Mouse (Mus musculus) gastrocnemius, adult 2 months (tissue): Measurements from ENCODE around the gene Sowaha. TPM values are rescaled to one million over a fixed set of nuclear protein-coding genes. Genes with fewer than 3 reads are reported as not detected.

Experiments used
- DNase-seq: peaks from one replicate; pipeline ENCODE4 v3.0.0; 2022
- H3K27ac ChIP-seq: fragments of 200-600 bp; 2 replicates; pipeline ENCODE4 v1.8.1; 2022; ENCODE audit warnings: mild to moderate bottlenecking
- H3K4me3 ChIP-seq: fragments of 200-600 bp; 2 replicates; pipeline ENCODE4 v1.8.1; 2022; ENCODE audit warnings: mild to moderate bottlenecking, moderate library complexity
- CTCF ChIP-seq: fragments of 200-600 bp; IDR thresholded peaks from 2 replicates; pipeline ENCODE4 v1.8.1; 2022; ENCODE audit warnings: antibody characterized with exemption, mild to moderate bottlenecking, moderate library complexity
- intact Hi-C: fragments of 180-260 bp; cut with DNase I; formaldehyde crosslinking; loops from one replicate; pipeline ENCODE4 v1.15.1; 2025
- long read RNA-seq, 2 experiments: library from polyadenylated mRNA; stranded (forward); transcript quantifications; one replicate each; pipeline ENCODE4 v2.0.0; 2021
- total RNA-seq, 2 experiments: library from RNA; stranded (reverse); gene quantifications; 2 replicates each; pipeline ENCODE4 v1.2.3; 2021

Sowaha gene
- under 1 TPM; 0.06 to 0.15 TPM for total RNA-seq
- long read RNA-seq, experiment 1 = 0 reads
- long read RNA-seq, experiment 2, partial matches to known transcripts = 0 of 2 reads
- long read RNA-seq, experiment 2, other reads (novel, unspliced or antisense) = 0 of 2 reads

- peak within 1 kb of the TSS; percentile 56 for H3K27ac ChIP-seq
- peak within 1 kb of the TSS; percentile 79 for H3K4me3 ChIP-seq
- peak; percentile 61 for DNase-seq
- intact Hi-C loops = no loop called here
- TF ChIP-seq CTCF = peak; percentile 38
These were observed at the start of gene Sowaha, which contains the start of gene Gm9945 for GRCm38 (mm10) chr11:53479783-53480301. Sowaha (minus strand) TSS chr11:53480274. Gm9945 (plus strand) TSS chr11:53480166.

- DNase-seq = peak; percentile 79
- peak overlapping the region; percentile 32 for H3K4me3 ChIP-seq
- peak overlapping the region; percentile 63 for H3K27ac ChIP-seq
- intact Hi-C loops = no loop called here
- TF ChIP-seq CTCF = no peak
These were observed 49.1 kb upstream of the Sowaha start for GRCm38 (mm10) chr11:53529253-53529557.

GRCm38 (mm10) chr11:53528397-53529252 lies 48.6 kb upstream of the Sowaha start:
- TF ChIP-seq CTCF = no peak
- intact Hi-C loops = no loop called here
- Histone ChIP-seq H3K4me3 (no peak overlapping the region; the same call in 1 of the 2 replicates), H3K27ac (peak overlapping the region; percentile 63)
- no peak for DNase-seq

GRCm38 (mm10) chr11:53525461-53525860 lies 45.4 kb upstream of the Sowaha start:
- Histone ChIP-seq H3K27ac (peak overlapping the region; percentile 90), H3K4me3 (no peak overlapping the region)
- DNase-seq = peak; percentile 58
- intact Hi-C loops = no loop called here
- no peak for TF ChIP-seq CTCF

DNA sequence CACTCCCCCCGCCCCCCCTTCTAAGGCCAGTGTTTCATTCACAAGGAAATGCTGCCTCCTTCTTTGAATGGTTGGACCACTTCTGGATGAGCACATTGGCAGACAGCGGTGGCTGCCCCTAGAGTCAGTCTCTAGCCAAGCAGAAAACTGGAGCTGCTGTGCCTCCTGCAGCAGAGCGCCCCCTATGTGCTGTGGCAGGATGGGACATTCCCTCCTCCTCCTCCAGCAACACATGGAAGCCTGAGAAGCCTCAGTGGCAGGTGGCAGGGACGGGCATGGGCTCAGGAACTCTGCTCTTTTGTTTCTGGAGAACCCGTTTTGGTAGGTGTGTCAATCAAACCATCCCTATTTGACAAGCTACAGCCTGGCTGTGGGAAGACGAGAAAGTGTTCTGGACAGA lies 44.8 kb upstream of the Sowaha start:
- H3K4me3 ChIP-seq = no peak overlapping the region
- intact Hi-C loops = loop anchor here (5.0 kb wide), 1 partner anchor 58 kb away; no protein-coding TSS in a partner anchor
- peak; percentile 50 for TF ChIP-seq CTCF
- H3K27ac ChIP-seq = peak overlapping the region; percentile 90
- no peak for DNase-seq

- peak overlapping the region; percentile 90 for H3K27ac ChIP-seq
- intact Hi-C loops = loop anchor here (5.0 kb wide), 1 partner anchor 56 kb away; no protein-coding TSS in a partner anchor
- no peak for TF ChIP-seq CTCF
- DNase-seq = no peak
- 0 out of 2 replicates have a peak overlapping the region, but pooled peaks have one; percentile 33 for H3K4me3 ChIP-seq
These were observed 43.7 kb upstream of the Sowaha start for GRCm38 (mm10) chr11:53523545-53524405.

GRCm38 (mm10) chr11:53522930-53523329 lies 42.9 kb upstream of the Sowaha start:
- H3K4me3 ChIP-seq = 0 out of 2 replicates have a peak overlapping the region, but pooled peaks have one; percentile 33
- DNase-seq = peak; percentile 40
- intact Hi-C loops = loop anchor here (5.0 kb wide), 1 partner anchor 56 kb away; no protein-coding TSS in a partner anchor
- TF ChIP-seq CTCF = no peak
- H3K27ac ChIP-seq = peak overlapping the region; percentile 90

- no peak for DNase-seq
- TF ChIP-seq CTCF = no peak
- intact Hi-C loops = loop anchor here (5.0 kb wide), 1 partner anchor 55 kb away; no protein-coding TSS in a partner anchor
- Histone ChIP-seq H3K27ac (peak overlapping the region; percentile 90), H3K4me3 (no peak overlapping the region; the same call in 1 of the 2 replicates)
These were observed 42.3 kb upstream of the Sowaha start for GRCm38 (mm10) chr11:53522362-53522761.

- intact Hi-C loops = loop anchor here (5.0 kb wide), 1 partner anchor 54 kb away; no protein-coding TSS in a partner anchor
- peak; percentile 71 for DNase-seq
- Histone ChIP-seq H3K27ac (peak overlapping the region; percentile 90), H3K4me3 (peak overlapping the region; percentile 80)
- TF ChIP-seq CTCF = no peak
These were observed 41.7 kb upstream of the Sowaha start for GRCm38 (mm10) chr11:53521821-53522131.

DNA sequence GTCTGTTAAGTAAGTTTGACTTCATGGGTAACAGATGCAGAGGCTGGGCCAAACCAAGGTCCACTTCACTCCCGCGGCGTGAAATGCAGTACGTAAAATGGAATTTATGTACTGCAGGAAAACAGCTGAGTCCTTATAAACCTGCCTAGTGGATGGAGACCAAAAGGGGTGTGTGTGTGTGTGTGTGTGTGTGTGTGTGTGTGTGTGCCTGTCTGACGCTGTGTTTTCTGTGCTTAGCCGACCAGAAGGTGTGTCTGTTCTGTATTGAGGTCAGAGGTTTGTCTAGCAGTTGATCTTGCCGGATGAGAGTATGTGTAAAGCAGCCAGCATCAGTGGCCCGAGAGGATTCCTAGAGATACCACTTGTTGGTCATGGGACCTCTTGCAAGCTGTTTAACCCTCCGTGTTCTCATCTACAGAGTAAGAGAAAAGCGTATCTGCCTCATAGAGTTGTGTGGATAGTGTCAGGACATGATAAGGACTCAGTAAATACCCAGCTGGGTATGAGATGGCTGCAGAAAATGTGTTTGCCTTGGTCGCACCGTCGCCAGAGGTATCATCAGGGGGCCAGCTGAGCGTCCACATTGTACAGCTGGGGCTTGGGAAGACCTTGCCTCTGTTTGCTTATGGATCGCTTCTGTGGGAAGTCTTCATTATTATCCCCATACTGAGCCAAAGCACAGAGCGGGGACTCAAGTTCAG lies 41.2 kb upstream of the Sowaha start:
- H3K27ac ChIP-seq = peak overlapping the region; percentile 90
- DNase-seq = no peak
- no peak for TF ChIP-seq CTCF
- intact Hi-C loops = loop anchor here (5.0 kb wide), 1 partner anchor 54 kb away; no protein-coding TSS in a partner anchor
- peak overlapping the region; percentile 80 for H3K4me3 ChIP-seq

DNA sequence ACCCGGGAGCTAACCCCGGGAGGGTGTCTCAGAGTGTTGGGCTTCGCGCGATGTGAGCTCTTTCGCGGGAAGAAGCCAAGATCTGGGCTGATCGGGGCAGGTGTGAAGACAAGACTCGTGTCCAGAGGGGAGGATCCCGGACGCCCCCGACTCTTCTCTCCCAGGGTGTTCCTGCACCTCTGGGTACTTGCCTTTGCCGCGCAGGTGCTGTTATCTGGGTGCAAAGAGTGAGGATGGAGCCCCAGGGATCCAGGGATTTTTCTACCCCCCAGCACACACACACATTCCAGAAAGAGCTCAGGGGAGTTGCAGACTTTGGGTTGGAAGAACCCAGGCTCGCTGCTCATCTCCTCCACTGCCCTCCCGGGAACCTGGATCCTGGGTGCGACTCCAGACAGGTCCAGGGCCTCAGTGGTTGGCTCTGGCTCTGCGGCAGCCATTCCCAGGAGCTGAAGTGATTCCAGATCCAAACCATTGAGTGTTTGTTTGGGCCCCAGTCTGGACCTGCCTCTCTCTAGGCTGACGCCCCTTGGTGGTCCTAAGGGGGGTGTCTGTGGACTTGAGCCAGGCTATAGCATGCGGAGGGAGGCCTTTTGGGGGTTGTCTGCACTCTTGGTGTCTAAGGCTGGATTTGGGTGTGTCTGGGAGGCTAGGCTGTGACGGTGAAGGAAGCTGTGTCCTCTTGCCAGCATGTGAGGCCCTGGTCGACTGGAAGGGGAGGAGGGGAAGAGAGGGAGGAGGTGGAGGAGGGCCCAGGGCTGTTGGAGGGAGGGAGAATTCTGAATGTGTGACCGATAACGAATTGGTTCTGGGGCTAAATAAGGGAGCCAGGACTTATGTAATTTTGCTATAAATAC lies 40.3 kb upstream of the Sowaha start:
- intact Hi-C loops = loop anchor here (5.0 kb wide), 1 partner anchor 53 kb away; no protein-coding TSS in a partner anchor
- DNase-seq = peak; percentile 75
- Histone ChIP-seq H3K27ac (peak overlapping the region; percentile 90), H3K4me3 (peak overlapping the region; percentile 80)
- no peak for TF ChIP-seq CTCF
